24 mouse cellular contexts compared by ENCODE assay signal in the genomic region with DNA sequence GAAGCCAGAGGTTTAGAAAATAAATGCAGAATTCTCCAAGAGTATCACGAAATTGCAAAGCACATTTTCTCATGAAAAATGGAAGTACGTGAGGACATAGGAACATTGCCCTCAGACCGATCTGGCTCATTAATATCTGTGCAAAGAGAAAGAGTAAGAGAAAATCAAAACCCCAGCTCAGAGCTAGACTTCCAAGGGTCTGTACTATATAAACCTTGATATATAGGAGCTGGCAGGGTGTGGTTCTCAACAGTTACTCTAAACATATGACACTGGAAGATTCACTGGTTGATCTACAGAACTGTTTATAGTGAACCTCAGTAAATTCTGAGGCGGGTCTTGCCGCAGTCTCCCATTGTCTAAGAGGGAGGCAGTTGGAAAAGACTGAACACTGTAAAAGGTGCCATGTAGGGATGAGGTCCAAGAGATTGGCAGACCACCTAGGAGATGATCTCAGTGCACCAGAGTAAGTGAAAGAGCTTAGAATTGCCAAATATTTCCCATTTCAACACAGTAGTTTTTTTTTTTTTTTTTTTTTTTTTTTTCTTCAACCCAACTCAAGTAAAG.
"Had no signal": no experiment of that assay in that cellular context is flagged by ENCODE, and none has a peak within 500 bp of the region (broad histone marks: within the 10 kb centered on the region; RNA-seq: fewer than 3 reads in every experiment).

No protein-coding gene starts in this region.

- DNase-seq: forebrain, postnatal 0 days; gastrocnemius, postnatal 25 days; heart, adult 18-20 months; heart, postnatal 10 days; heart, postnatal 4 days; kidney, adult 18-20 months; kidney, adult 8-10 months; kidney, postnatal 10 days; kidney, postnatal 25 days; kidney, postnatal 4 days; left cerebral cortex, postnatal 4 days had no signal

- ATAC-seq: forebrain, embryonic 15.5 days; forebrain, postnatal 0 days; hindbrain, embryonic 16.5 days; inflammation-experienced regulatory T-cells, adult 6 months had no signal

- H3K4me2 ChIP-seq: forebrain, embryonic 15.5 days; heart, embryonic 12.5 days; hindbrain, embryonic 12.5 days; hindbrain, embryonic 14.5 days; limb, embryonic 13.5 days; limb, embryonic 15.5 days; liver, embryonic 11.5 days had no signal

- H3K36me3 ChIP-seq: forebrain, embryonic 15.5 days; heart, embryonic 10.5 days; heart, embryonic 12.5 days; hindbrain, embryonic 10.5 days; hindbrain, embryonic 12.5 days; limb, embryonic 13.5 days; limb, embryonic 15.5 days had no signal

- H3K27ac ChIP-seq: forebrain, embryonic 15.5 days; heart, embryonic 10.5 days; hindbrain, embryonic 10.5 days; hindbrain, embryonic 12.5 days; hindbrain, embryonic 14.5 days; layer of hippocampus, adult 2 months; left cerebral cortex, adult 2 months; limb, embryonic 13.5 days; limb, embryonic 15.5 days had no signal

- H3K9me3 ChIP-seq: forebrain, embryonic 15.5 days; heart, embryonic 10.5 days; heart, embryonic 12.5 days; hindbrain, embryonic 10.5 days; hindbrain, embryonic 12.5 days; limb, embryonic 15.5 days had no signal

- H3K4me3 ChIP-seq: forebrain, embryonic 15.5 days; heart, embryonic 10.5 days; heart, embryonic 12.5 days; hindbrain, embryonic 10.5 days; hindbrain, embryonic 12.5 days; layer of hippocampus, adult 2 months; left cerebral cortex, adult 2 months; limb, embryonic 13.5 days; limb, embryonic 15.5 days had no signal

- H3K9ac ChIP-seq: forebrain, embryonic 15.5 days; forebrain, postnatal 0 days; heart, embryonic 12.5 days; hindbrain, embryonic 12.5 days; hindbrain, embryonic 14.5 days; limb, embryonic 13.5 days; limb, embryonic 15.5 days had no signal

- H3K4me1 ChIP-seq: forebrain, embryonic 15.5 days; heart, embryonic 10.5 days; hindbrain, embryonic 10.5 days; hindbrain, embryonic 12.5 days; limb, embryonic 13.5 days; limb, embryonic 15.5 days had no signal

- H3K27me3 ChIP-seq: forebrain, embryonic 15.5 days; heart, embryonic 12.5 days; hindbrain, embryonic 12.5 days; limb, embryonic 13.5 days; limb, embryonic 15.5 days had no signal
